Mouse (Mus musculus): ENCODE data around the gene Nos3. TPM values are rescaled to one million over a fixed set of nuclear protein-coding genes. Genes with fewer than 3 reads are reported as not detected.
A peak's percentile ranks its signal among the peaks of the same experiment; 100 is the strongest.
"Not testable (repeated sequence)": the region's sequence is repeated elsewhere in the genome, so short reads cannot be mapped to it uniquely, and the experiment has no call there.

The Nos3 gene
- total RNA-seq, 2 experiments from 2014 or later: 10.2 to 12.1 TPM

DNA sequence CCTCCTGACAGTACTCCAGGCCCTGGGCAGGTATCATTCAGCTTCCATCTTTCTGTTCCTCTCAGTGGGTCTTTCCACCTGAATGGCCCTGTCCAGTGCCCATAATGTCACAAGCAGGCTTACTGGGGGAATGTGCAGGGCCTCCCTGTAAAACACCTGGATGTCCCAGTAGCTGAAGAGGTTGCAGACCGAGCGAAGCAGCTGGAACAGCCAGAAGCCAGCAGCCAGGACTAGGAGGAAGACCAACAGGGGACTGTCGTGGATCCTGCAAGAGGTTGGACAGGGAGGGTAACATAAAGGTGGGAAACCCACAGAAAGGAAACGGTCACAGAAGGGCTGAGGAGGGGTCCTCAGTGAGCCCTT lies 25.0 kb downstream of the Nos3 start:
- intact Hi-C loops (cut with DNase I): no loop called here
- DNase-seq (ENCODE audit: low spot score in 2 of 2): no peak

- intact Hi-C loops (cut with DNase I): no loop called here
- no peak for DNase-seq (ENCODE audit: low spot score in 2 of 2)
These were observed 27.3 kb downstream of the Nos3 start, which contains the start of gene Atg9b for GRCm38 (mm10) chr5:24391864-24392263. Atg9b (minus strand) TSS chr5:24392143.

DNA sequence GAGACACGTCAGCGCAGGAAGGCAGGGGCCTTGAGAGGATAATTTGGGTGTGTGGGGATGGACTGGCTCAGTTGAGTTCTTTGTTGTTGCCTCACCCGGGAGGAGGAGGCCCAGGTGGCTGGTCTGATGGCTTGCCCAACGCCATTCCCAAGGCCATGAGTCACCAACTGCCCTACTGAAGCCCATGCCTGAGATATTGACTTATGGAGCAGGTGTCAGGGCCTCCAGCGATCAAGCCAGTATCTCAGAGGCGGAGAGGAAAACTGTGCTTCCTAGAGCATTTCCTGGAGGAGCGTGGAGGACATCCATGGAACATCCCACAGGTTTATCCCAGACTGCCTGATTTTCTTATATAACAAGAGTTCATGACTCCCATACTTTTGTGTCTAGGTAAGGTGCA lies 28.1 kb downstream of the Nos3 start:
- intact Hi-C loops (cut with DNase I): no loop called here
- DNase-seq (ENCODE audit: low spot score in 2 of 2): no peak

GRCm38 (mm10) chr5:24393392-24393997 lies 28.9 kb downstream of the Nos3 start, which contains the start of gene Abcb8:
Abcb8 (plus strand) TSS chr5:24393663.
- intact Hi-C loops (cut with DNase I): no loop called here
- DNase-seq (ENCODE audit: low spot score in 2 of 2): peak; percentile 90 to 91

DNA sequence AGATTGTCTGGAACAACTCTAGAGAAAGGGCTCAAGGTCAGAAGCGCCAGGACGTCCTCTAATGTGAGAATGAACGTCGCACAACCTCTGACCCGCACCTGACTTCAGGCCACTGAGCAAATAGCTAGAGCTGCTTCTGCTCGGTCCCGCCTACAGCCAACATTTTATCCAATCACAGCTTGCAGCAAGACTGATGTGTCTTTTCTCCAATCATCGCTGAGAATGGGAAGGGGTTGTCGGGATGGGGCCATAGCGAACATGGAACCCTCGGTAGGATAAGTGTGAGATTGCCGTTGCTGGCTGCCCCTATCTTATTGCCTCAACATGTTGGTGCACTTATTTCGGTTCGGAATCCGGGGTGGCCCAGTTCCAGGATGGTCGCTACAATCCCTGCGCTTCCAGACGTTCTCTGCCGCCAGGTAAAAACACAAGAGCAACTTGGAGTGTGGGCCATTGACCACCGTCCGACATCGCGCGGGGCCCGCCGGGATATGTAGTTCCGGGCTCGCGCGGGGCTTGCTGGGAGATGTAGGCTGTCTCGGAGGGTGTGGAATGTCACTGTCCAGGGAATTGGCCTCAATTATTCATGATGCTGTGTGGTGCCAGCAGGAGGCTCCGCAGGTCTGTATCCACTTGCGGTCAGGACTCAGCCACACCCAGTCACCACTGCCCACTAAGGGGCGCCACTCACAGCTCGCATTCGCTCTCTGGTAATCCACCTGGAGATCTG lies 29.7 kb downstream of the Nos3 start:
- peak; percentile 95 to 98 for DNase-seq (ENCODE audit: low spot score in 2 of 2)
- intact Hi-C loops (cut with DNase I): no loop called here

GRCm38 (mm10) chr5:24396254-24396653 lies 31.6 kb downstream of the Nos3 start:
- DNase-seq (ENCODE audit: low spot score in 2 of 2); intact Hi-C loops (cut with DNase I): not testable (repeated sequence)

DNA sequence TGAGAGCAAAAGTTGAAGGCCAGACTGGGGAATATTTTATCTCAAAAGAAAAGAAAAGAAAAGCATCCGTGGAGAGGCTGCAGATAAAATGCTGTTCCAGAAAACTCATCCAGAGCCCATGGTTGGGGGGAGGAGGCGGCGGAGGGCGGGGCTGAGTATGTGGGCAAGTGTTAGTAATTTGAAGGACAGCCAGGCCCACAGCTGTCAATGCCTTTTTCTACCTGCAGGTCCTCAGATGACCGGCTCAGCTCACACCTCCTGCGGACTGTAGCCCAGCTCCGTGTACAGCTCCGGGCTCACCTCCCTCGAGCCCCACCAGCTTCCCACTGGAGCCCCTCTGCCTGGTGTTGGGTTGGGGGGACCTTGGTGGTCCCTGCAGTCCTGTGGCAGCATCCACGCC lies 35.1 kb downstream of the Nos3 start:
- intact Hi-C loops (cut with DNase I): no loop called here
- no peak for DNase-seq (ENCODE audit: low spot score in 2 of 2)

DNA sequence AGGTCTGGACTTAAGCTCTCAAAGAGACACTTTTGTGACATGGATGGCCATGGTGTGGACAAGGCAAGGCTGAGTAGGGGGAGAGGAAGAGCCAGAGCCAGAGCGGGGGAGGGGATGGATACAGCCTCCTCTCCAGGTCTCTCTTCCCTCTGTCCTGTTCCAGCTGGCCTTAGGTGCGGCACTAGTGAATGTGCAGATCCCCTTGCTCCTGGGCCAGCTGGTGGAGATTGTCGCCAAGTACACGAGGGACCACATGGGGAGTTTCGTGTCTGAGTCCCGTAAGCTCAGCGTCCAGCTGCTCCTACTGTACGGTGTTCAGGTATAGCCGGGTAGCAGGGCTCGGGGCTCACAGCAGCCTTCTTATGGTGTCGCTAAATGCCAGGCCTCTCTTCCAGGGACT lies 35.8 kb downstream of the Nos3 start:
- intact Hi-C loops (cut with DNase I): no loop called here

DNA sequence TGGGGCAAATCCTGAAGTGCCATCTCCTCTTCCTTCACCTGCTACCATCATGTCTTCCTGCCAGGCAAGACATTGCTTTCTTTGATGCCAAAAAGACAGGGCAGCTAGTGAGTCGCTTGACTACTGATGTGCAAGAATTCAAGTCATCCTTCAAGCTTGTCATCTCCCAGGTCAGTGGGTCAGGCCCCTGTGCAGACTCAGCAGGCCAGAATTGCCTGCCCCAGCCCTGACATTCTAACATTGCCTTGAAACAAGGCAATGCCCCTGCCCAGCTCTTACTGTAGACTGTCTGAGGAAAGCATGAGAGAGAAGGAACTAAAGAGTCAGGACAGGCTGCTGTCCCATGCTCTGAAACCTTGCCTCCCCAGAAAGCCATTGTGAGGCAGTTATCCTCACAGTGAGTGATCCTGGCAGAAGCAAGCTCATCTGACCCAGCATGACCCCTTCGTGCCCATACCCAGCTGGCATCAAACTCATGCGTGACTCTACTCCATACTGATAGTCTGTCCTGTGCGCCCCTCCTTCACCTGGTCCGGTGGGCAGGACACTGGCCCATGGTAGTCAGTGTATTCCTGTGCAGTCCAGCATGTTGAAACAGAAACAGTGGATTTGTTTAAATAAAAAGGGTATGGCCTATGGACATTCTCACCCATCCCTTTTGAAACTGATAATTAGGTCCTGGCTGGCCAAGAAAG lies 36.4 kb downstream of the Nos3 start:
- intact Hi-C loops (cut with DNase I): no loop called here
- no peak for DNase-seq (ENCODE audit: low spot score in 2 of 2)

More for the DNA sequence above, 35.8 kb downstream of the Nos3 start:
- no peak for DNase-seq (ENCODE audit: low spot score in 2 of 2)

GRCm38 (mm10) chr5:24401969-24402368 lies 37.4 kb downstream of the Nos3 start:
- intact Hi-C loops (cut with DNase I): no loop called here
- no peak for DNase-seq (ENCODE audit: low spot score in 2 of 2)

- intact Hi-C loops (cut with DNase I): no loop called here
- no peak for DNase-seq (ENCODE audit: low spot score in 2 of 2)
These were observed 40.2 kb downstream of the Nos3 start for GRCm38 (mm10) chr5:24404594-24405360.

DNA sequence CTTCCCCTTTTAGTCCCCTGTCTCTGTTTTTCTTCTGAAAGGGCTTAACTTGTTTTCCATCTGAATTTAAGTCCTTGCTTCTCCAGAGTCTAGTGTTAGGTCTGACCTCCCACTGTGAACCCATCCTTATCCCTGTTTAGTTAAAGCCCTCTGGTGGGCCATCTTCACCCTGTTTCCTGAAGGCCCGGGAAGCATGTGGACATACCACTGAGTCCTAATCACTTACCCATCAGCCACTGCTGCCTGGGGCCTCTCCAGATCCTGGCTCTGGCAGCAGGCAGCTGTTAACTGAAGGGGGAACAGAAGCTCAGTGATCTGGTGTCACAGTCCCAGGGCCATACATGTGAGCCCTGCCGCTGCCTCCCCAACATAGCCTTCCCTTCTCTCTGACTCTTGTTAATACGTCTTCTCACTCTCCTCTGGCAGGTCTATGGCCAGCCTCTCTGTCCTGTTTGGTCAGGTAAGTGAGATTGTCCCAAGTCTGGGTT lies 40.8 kb downstream of the Nos3 start:
- intact Hi-C loops (cut with DNase I): no loop called here
- DNase-seq (ENCODE audit: low spot score in 2 of 2): no peak

DNA sequence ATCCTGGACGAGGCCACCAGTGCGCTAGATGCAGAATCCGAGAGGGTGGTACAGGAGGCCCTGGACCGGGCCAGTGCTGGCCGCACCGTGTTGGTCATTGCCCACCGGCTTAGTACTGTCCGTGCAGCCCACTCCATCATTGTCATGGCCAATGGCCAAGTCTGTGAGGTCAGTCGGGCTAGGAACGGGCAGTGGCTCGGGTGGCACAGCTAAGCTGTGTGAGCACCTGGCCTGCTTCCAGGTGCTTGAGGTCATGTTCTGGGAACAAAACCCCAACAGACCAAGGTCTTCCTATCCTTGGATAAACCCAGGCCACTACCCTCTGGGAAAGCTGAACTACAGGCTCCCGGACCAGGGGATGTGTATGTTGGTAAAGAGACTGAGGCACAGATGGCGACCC lies 44.0 kb downstream of the Nos3 start:
- DNase-seq (ENCODE audit: low spot score in 2 of 2): no peak
- intact Hi-C loops (cut with DNase I): no loop called here

DNA sequence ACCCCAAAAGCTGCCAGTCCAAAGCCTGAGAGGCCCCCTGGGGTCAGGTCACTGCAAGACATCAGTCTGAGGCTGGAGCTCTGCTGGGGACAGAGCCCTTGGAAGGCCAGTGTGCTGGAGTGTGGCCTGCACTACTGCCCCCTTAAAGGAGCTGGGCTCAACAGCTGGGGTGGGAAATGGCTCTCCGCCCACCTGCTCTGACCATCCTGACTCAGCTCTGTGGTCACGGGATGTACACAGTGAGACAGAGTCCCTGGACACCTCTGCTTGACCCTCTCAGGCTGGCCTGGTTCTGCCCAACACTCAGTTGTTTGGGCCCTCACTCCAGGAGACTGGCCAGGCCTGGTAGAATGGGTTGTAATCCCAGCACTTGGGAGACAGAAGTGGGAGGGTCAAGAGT lies 44.9 kb downstream of the Nos3 start:
- DNase-seq (ENCODE audit: low spot score in 2 of 2): no peak
- intact Hi-C loops (cut with DNase I): no loop called here

DNA sequence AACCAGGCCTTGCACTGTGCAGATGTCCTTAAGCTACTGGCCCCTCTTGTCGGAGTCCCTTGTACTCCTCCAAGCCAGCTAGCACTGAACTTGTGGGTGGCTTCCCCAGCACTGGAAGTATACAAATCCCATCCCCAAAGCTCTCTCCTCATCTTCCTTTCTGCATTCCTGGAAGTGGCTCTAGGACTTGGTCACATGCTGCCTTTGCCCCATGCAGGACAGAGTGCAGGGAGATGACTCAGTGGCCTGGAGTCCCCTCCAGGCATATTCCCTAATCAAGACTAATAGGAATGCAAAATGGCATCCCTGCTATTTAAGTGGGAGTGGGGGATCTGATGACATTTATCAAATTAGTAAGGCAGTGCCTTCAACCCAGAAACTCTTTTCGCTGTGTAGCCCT lies 47.5 kb downstream of the Nos3 start:
- intact Hi-C loops (cut with DNase I): no loop called here

DNA sequence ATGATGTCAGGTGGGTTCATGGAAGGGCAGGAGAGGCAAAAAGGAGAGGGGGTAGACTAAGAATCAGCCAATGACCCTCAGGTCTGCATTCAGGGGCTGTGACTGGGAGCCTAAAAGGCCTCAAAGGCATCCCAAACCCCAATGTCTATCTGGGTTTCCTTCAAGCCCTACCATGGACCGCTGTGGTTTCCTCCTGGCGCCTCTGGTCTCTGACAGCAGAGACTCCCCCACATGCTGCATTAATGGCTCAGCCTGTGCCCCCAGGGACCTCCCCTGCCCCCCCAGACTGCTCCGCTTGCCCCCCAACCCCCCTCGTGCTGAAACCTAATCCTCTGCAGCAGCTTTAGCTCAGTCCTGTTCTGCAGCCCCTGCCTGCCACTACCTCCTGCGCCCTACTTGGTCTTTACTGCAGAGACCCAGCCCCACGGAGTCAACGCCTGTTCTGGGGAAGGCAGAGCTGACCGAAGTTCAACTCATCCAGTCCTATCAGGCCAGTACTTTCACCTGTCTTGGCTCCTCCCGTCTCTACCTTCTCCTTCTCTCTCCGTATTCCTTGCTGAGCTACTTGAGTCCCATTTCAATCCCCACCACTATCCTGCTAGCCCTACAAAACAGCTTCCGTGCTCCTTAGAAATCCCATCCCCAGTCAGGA lies 48.6 kb downstream of the Nos3 start, which contains the start of gene Asic3:
Gene Asic3, plus strand, starts transcription at position 351 of the 652 bp plus-strand sequence.
- DNase-seq (ENCODE audit: low spot score in 2 of 2): no peak
- intact Hi-C loops (cut with DNase I): no loop called here

More for the DNA sequence above, 47.5 kb downstream of the Nos3 start:
- no peak for DNase-seq (ENCODE audit: low spot score in 2 of 2)

DNA sequence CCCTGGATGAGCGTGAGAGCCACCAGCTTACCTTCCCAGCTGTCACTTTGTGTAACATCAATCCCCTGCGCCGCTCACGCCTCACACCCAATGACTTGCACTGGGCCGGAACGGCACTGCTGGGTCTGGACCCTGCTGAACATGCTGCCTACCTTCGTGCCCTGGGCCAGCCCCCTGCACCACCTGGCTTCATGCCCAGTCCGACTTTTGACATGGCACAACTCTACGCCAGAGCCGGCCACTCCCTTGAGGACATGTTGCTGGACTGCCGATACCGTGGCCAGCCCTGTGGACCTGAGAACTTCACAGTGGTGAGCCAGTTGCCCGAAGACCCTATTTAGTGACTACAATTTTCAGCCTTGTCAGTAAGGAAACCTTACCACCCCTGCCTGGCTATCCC lies 49.3 kb downstream of the Nos3 start:
- intact Hi-C loops (cut with DNase I): no loop called here

GRCm38 (mm10) chr5:24416222-24416736 lies 51.7 kb downstream of the Nos3 start:
- intact Hi-C loops (cut with DNase I): loop anchor here (1.0 kb wide), 1 partner anchor 54 kb away; no protein-coding TSS in a partner anchor
- peak; percentile 78 to 87 for DNase-seq (ENCODE audit: low spot score in 2 of 2)

More for the DNA sequence above, 49.3 kb downstream of the Nos3 start:
- DNase-seq (ENCODE audit: low spot score in 2 of 2): no peak

- intact Hi-C loops (cut with DNase I): no loop called here
- no peak for DNase-seq (ENCODE audit: low spot score in 2 of 2)
These were observed 53.0 kb downstream of the Nos3 start for GRCm38 (mm10) chr5:24417587-24417986.
